Mouse (Mus musculus) heart, embryonic 14.5 days (tissue): ENCODE measurements at regions not wholly inside any gene's neighbourhood (a gene's known extent, or its start where the extent isn't known, plus 50 kb on each side); places are given as distances from the start of the nearest gene placed in this dataset.

Experiments
- ATAC-seq: fragments of 200-750 bp; cut with Nextera tagmentation; 2 replicates; pipeline ENCODE4 v1.8.0; 2017; ENCODE audit warnings: low read depth, moderate TSS enrichment; ENCODE audit not compliant: insufficient number of reproducible peaks, insufficient read depth, low FRiP score
- H3K27ac ChIP-seq, 2 experiments: fragments of 200-500 bp in 1 of 2; fragments of 300-500 bp in 1 of 2; sonication (generic) in 1 of 2; replicated peaks in 1 of 2; 2 replicates each; pipeline ENCODE4 v1.5.1; 2012 to 2014; ENCODE audit warnings: low read depth in 2 of 2, low read length in 2 of 2, control low read depth in 1 of 2, mild to moderate bottlenecking in 1 of 2, mixed read lengths in 1 of 2; ENCODE audit not compliant: control insufficient read depth in 1 of 2, insufficient read depth in 1 of 2
- H3K27me3 ChIP-seq: fragments of 300-500 bp; sonication (generic); 2 replicates; pipeline ENCODE4 v1.6.1; 2014; ENCODE audit warnings: mild to moderate bottlenecking, low read length, control low read depth; ENCODE audit not compliant: control insufficient read depth, insufficient read depth
- H3K36me3 ChIP-seq: fragments of 300-500 bp; sonication (generic); 2 replicates; pipeline ENCODE4 v1.6.1; 2014; ENCODE audit warnings: mild to moderate bottlenecking, control low read depth, low read length, mixed read lengths; ENCODE audit not compliant: control insufficient read depth, insufficient read depth
- H3K4me1 ChIP-seq, 2 experiments: fragments of 200-500 bp in 1 of 2; fragments of 300-500 bp in 1 of 2; sonication (generic) in 1 of 2; 2 replicates each; pipeline ENCODE4 v1.6.1; 2012 to 2014; ENCODE audit warnings: low read length in 2 of 2, control low read depth in 1 of 2, mixed read lengths in 1 of 2; ENCODE audit not compliant: control insufficient read depth in 2 of 2, insufficient read depth in 2 of 2
- H3K4me2 ChIP-seq: fragments of 300-500 bp; sonication (generic); 2 replicates; pipeline ENCODE4 v1.6.1; 2014; ENCODE audit warnings: mild to moderate bottlenecking, low read length
- H3K4me3 ChIP-seq, 2 experiments: fragments of 200-500 bp in 1 of 2; fragments of 300-500 bp in 1 of 2; sonication (generic) in 1 of 2; 2 replicates each; pipeline ENCODE4 v1.5.1; 2012 to 2014; ENCODE audit warnings: low read length in 2 of 2, mild to moderate bottlenecking in 2 of 2, control low read depth in 1 of 2, low read depth in 1 of 2, moderate library complexity in 1 of 2; ENCODE audit not compliant: control insufficient read depth in 1 of 2, insufficient read depth in 1 of 2
- H3K9ac ChIP-seq: fragments of 300-500 bp; sonication (generic); 2 replicates; pipeline ENCODE4 v1.6.1; 2014; ENCODE audit warnings: mild to moderate bottlenecking, low read length
- H3K9me3 ChIP-seq: fragments of 300-500 bp; sonication (generic); 2 replicates; pipeline ENCODE4 v1.6.1; 2016; ENCODE audit warnings: low read length, control low read depth; ENCODE audit not compliant: control insufficient read depth
- WGBS: fragments of 180-500 bp; shearing (Covaris S2); extraction: QIAGEN DNeasy Blood & Tissue Kit; methylation state at CpG from one replicate; pipeline ENCODE4 v1.1.7; 2014; 5-methylcytosine and 5-hydroxymethylcytosine counted together

GRCm38 (mm10) chr1:90333676-90334430 is 130.1 kb downstream of the Ackr3 start:
- Histone ChIP-seq H3K4me1 (peaks cover 0 to 4% of the 10 kb centered on the region in 2 experiments; a peak in 2 of 4 replicates), H3K9me3 (no peaks in the 10 kb centered on the region), H3K4me2 (no peak overlapping the region), H3K27me3 (peaks cover 6% of the 10 kb centered on the region; the same call in 1 of the 2 replicates), H3K36me3 (no peaks in the 10 kb centered on the region), H3K4me3 (no peak overlapping the region), H3K27ac (no peak overlapping the region), H3K9ac (no peak overlapping the region)
- ATAC-seq: no peak
- 79% methylated on average over 6 of the region's 6 CpGs for WGBS

- Histone ChIP-seq H3K4me1 (peaks cover 0 to 4% of the 10 kb centered on the region in 2 experiments; a peak in 2 of 4 replicates), H3K9ac (no peak overlapping the region), H3K9me3 (no peaks in the 10 kb centered on the region), H3K27me3 (peaks cover 6% of the 10 kb centered on the region; the same call in 1 of the 2 replicates), H3K4me3 (no peak overlapping the region), H3K4me2 (no peak overlapping the region), H3K27ac (no peak overlapping the region), H3K36me3 (no peaks in the 10 kb centered on the region)
- no peak for ATAC-seq
- 78% methylated on average over 25 of the region's 25 CpGs for WGBS
These were observed 131.4 kb downstream of the Ackr3 start for GRCm38 (mm10) chr1:90335001-90335747.

GRCm38 (mm10) chr1:90337876-90338316 is 134.1 kb downstream of the Ackr3 start:
- Histone ChIP-seq H3K9ac (no peak overlapping the region), H3K4me2 (no peak overlapping the region), H3K36me3 (no peaks in the 10 kb centered on the region), H3K27ac (no peak overlapping the region), H3K4me3 (no peak overlapping the region), H3K4me1 (peaks cover 0 to 4% of the 10 kb centered on the region in 2 experiments; a peak in 2 of 4 replicates), H3K27me3 (peaks cover 6% of the 10 kb centered on the region; the same call in 1 of the 2 replicates), H3K9me3 (no peaks in the 10 kb centered on the region)
- no peak for ATAC-seq
- 77% methylated on average over 12 of the region's 12 CpGs for WGBS

- no peak for ATAC-seq
- H3K27me3 ChIP-seq: no peaks in the 10 kb centered on the region; the same call in 1 of the 2 replicates
- H3K9ac ChIP-seq: no peak overlapping the region
- no peak overlapping the region for H3K4me2 ChIP-seq
- H3K27ac ChIP-seq: no peak overlapping the region
- no peaks in the 10 kb centered on the region; a peak in 1 of 4 replicates for H3K4me1 ChIP-seq
- WGBS: 59% methylated on average over 1 of the region's 1 CpGs
- no peaks in the 10 kb centered on the region for H3K36me3 ChIP-seq
- no peak overlapping the region for H3K4me3 ChIP-seq
- no peaks in the 10 kb centered on the region for H3K9me3 ChIP-seq
These were observed 138.6 kb downstream of the Ackr3 start for GRCm38 (mm10) chr1:90342346-90342745.

- no peaks in the 10 kb centered on the region for H3K27me3 ChIP-seq
- no peak overlapping the region for H3K4me2 ChIP-seq
- H3K9me3 ChIP-seq: no peaks in the 10 kb centered on the region
- no peaks in the 10 kb centered on the region for H3K4me1 ChIP-seq
- no peak for ATAC-seq
- no peak overlapping the region for H3K27ac ChIP-seq
- no peak overlapping the region for H3K9ac ChIP-seq
- no peaks in the 10 kb centered on the region for H3K36me3 ChIP-seq
- 74% methylated on average over 2 of the region's 2 CpGs for WGBS
- H3K4me3 ChIP-seq: no peak overlapping the region
These were observed 139.7 kb downstream of the Ackr3 start for GRCm38 (mm10) chr1:90343492-90343891.

- no peak overlapping the region for H3K9ac ChIP-seq
- H3K4me3 ChIP-seq: no peak overlapping the region
- no peak overlapping the region for H3K27ac ChIP-seq
- H3K4me2 ChIP-seq: no peak overlapping the region
- no peak for ATAC-seq
- no peaks in the 10 kb centered on the region for H3K27me3 ChIP-seq
- no peaks in the 10 kb centered on the region for H3K36me3 ChIP-seq
- H3K9me3 ChIP-seq: no peaks in the 10 kb centered on the region
- WGBS: 34% methylated on average over 6 of the region's 6 CpGs
- H3K4me1 ChIP-seq: peaks cover 2% of the 10 kb centered on the region in 2 experiments; a peak in 2 of 4 replicates
These were observed 143.3 kb downstream of the Ackr3 start for GRCm38 (mm10) chr1:90347032-90347431.

GRCm38 (mm10) chr1:90349611-90350010 is 145.8 kb downstream of the Ackr3 start:
- Histone ChIP-seq H3K36me3 (no peaks in the 10 kb centered on the region), H3K9me3 (no peaks in the 10 kb centered on the region), H3K27ac (no peak overlapping the region), H3K4me1 (peaks cover 4 to 10% of the 10 kb centered on the region in 2 experiments; a peak in 3 of 4 replicates), H3K9ac (no peak overlapping the region), H3K4me2 (no peak overlapping the region), H3K27me3 (no peaks in the 10 kb centered on the region), H3K4me3 (no peak overlapping the region)
- no peak for ATAC-seq
- WGBS: 53% methylated on average over 6 of the region's 6 CpGs
